Mouse (Mus musculus) adrenal gland, postnatal 10 days (tissue): ENCODE results near the gene Olfr134. TPM values are rescaled to one million over a fixed set of nuclear protein-coding genes. Genes with fewer than 3 reads are reported as not detected.
"Not testable (repeated sequence)": the region's sequence is repeated elsewhere in the genome, so short reads cannot be mapped to it uniquely, and the experiment has no call there.

ENCODE experiments used
- DNase-seq: peaks from one replicate; pipeline ENCODE4 v3.0.0; 2021; ENCODE audit warnings: mixed read lengths
- long read RNA-seq, 2 experiments: library from polyadenylated mRNA; stranded (forward); transcript quantifications; one replicate each; pipeline ENCODE4 v2.0.0; 2021
- total RNA-seq, 2 experiments: library from RNA; stranded (reverse); gene quantifications; 2 replicates each; pipeline ENCODE4 v1.2.3; 2021

The Olfr134 gene
- total RNA-seq: not detected
- long read RNA-seq, experiment 1: 0 reads
- long read RNA-seq, experiment 2: 0 reads

- no peak for DNase-seq
These were observed at the start of gene Olfr134 for GRCm38 (mm10) chr17:38171088-38171487. Olfr134 (plus strand) TSS chr17:38171388.

GRCm38 (mm10) chr17:38124199-38124598 is 47.0 kb upstream of the Olfr134 start:
- not testable (repeated sequence) for DNase-seq

- DNase-seq: not testable (repeated sequence)
These were observed 45.8 kb upstream of the Olfr134 start for GRCm38 (mm10) chr17:38125371-38125770.

- DNase-seq: no peak
These were observed 36.8 kb upstream of the Olfr134 start, which contains the start of gene Olfr132 for GRCm38 (mm10) chr17:38134426-38134825. Olfr132 (minus strand) TSS chr17:38134526.

GRCm38 (mm10) chr17:38144981-38145380 is 26.2 kb upstream of the Olfr134 start, which contains the start of gene Olfr133:
Olfr133 (plus strand) TSS chr17:38145281.
- DNase-seq: no peak

GRCm38 (mm10) chr17:38204035-38204434 is 32.8 kb downstream of the Olfr134 start, which contains the start of gene Olfr135:
Olfr135 (plus strand) TSS chr17:38204335.
- no peak for DNase-seq

Other genes with a start within 250 kb of the Olfr134 start
- not detected for gene Olfr761, start 218.3 kb upstream of the Olfr134 start, total RNA-seq
- gene Olfr129, start 111.3 kb upstream of the Olfr134 start, total RNA-seq: not detected
- gene Olfr130, start 107.5 kb upstream of the Olfr134 start, total RNA-seq: not detected
- gene Olfr131, start 82.7 kb upstream of the Olfr134 start, total RNA-seq: not detected
- not detected for gene Olfr132, start 36.9 kb upstream of the Olfr134 start, total RNA-seq
- gene Olfr133, start 26.1 kb upstream of the Olfr134 start, total RNA-seq: not detected
- gene Olfr135, start 32.9 kb downstream of the Olfr134 start, total RNA-seq: not detected
- not detected for gene Olfr138, start 89.6 kb downstream of the Olfr134 start, total RNA-seq
- not detected for gene Olfr137, start 136.2 kb downstream of the Olfr134 start, total RNA-seq
- not detected for gene Olfr136, start 158.4 kb downstream of the Olfr134 start, total RNA-seq
- not detected for gene Esp36, start 248.8 kb downstream of the Olfr134 start, total RNA-seq